8 mouse cellular contexts compared by ENCODE assay signal in the genomic region with DNA sequence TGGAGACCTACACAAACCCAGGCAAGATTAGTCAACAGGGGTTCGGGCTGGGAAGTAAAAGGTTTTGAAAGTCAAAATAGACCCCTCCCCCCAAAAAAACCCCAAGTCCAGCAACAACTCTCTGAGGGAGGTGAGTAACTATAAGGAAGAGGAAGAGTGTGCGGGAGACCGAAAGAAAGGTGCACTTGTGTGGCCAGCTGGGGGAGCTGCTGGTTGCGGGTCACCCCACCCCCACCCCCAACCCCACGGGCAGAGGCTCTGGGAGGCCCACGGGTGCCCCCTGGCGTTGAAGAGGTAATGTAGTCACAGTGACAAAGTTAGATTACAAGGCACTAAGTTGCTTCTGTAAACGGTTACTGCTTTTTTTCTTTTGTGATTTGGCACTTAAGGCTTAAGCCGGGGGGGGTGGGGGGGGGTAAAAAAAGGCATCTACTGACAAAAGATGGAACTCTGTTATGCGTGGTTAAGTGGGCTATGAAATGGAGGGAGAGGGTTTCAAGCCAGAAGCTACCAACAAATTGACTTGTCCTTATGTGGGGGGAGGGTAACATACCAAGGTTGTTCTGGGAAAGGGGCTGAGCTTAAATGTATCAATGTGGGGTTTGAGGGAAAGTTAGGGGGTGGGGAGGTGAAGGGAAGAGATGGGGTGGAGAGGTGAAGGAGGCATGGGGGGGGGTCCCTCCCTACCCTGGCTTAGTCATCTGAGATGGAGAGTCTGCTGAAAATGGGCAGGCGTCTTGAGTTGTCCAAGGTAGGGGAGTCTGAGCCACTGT. TPM values are rescaled to one million over a fixed set of nuclear protein-coding genes. Genes with fewer than 3 reads are reported as not detected.
A peak's percentile ranks its signal among the peaks of the same experiment; 100 is the strongest.
DNase-seq lines count a peak whose midpoint lies in the region; ATAC-seq and TF ChIP-seq lines count a peak whose summit lies in the region.
"Not testable (repeated sequence)": the region's sequence is repeated elsewhere in the genome, so short reads cannot be mapped to it uniquely, and the experiment has no call there.

No protein-coding gene starts in this region.

- H3K4me1 ChIP-seq in MEL (ENCODE audit: control insufficient read depth in 1 of 2, insufficient read depth in 2 of 2, low read length in 2 of 2), result not testable (repeated sequence)
- H3K4me1 ChIP-seq in hindbrain, embryonic 15.5 days (replicated peaks), result peaks cover 17% of the 10 kb centered on the region

- WGBS in hindbrain, embryonic 15.5 days, result 4% methylated on average over 11 of the region's 11 CpGs

- peak; percentile 42 to 85 (median 81); a peak in 5 of 6 replicates for TF ChIP-seq CTCF in MEL (IDR thresholded peaks at IDR 0.05 in 2 of 3, conservative IDR thresholded peaks at IDR 0.05 in 1 of 3; ENCODE audit: control insufficient read depth in 1 of 3, insufficient read depth in 1 of 3, low read depth in 2 of 3, low read length in 3 of 3, poor library complexity in 1 of 3, severe bottlenecking in 1 of 3)
- TF ChIP-seq CTCF in left cerebral cortex, adult 2 months (IDR thresholded peaks at IDR 0.05), result peak; percentile 65

- not testable (repeated sequence) for TF ChIP-seq POLR2A in MEL (IDR thresholded peaks at IDR 0.05; ENCODE audit: control insufficient read depth in 1 of 2, insufficient read depth in 1 of 2, low read depth in 1 of 2, low read length in 2 of 2, poor library complexity in 1 of 2)

- peak; percentile 83 for DNase-seq in MEL (ENCODE audit: low read depth, low spot score)
- DNase-seq in cerebellum, postnatal 14 days, result peak; percentile 86 to 93
- DNase-seq in gastrocnemius, postnatal 10 days, result peak; percentile 90
- peak; percentile 54 to 66 for DNase-seq in left cerebral cortex, adult 2 months (ENCODE audit: extremely low spot score in 1 of 2, low spot score in 2 of 2)
- DNase-seq in lung, postnatal 36 days, result peak; percentile 91
- DNase-seq in retina, postnatal 1 day, result peak; percentile 91
- DNase-seq in thymus, postnatal 25 days, result peak; percentile 85

- TF ChIP-seq RAD21 in MEL (IDR thresholded peaks at IDR 0.05; ENCODE audit: low read depth, low read length), result peak; percentile 61

- intact Hi-C loops in left cerebral cortex, adult 2 months (cut with DNase I), result loop anchor here (2.0 to 5.0 kb wide), 2 partner anchors 117 to 496 kb away; no protein-coding TSS in a partner anchor

- ATAC-seq in hindbrain, embryonic 15.5 days (ENCODE audit: low FRiP score, low read depth), result peak; percentile 25; the same call in 1 of the 2 replicates

- TF ChIP-seq EP300 in MEL (IDR thresholded peaks at IDR 0.05; ENCODE audit: low read depth in 1 of 2, low read length in 2 of 2), result 0 out of 4 replicates have a peak, but pooled peaks of 1 of the 2 experiments have one; percentile 32

- H3K4me2 ChIP-seq in hindbrain, embryonic 15.5 days, result peak overlapping the region; percentile 95

- not testable (repeated sequence) for H3K27ac ChIP-seq in MEL (ENCODE audit: control insufficient read depth, low read depth, low read length); left cerebral cortex, adult 2 months
- H3K27ac ChIP-seq in hindbrain, embryonic 15.5 days (replicated peaks), result peak overlapping the region; percentile 73

- H3K9ac ChIP-seq in MEL (ENCODE audit: control insufficient read depth, low read depth, low read length, poor library complexity, severe bottlenecking), result not testable (repeated sequence)
- peak overlapping the region; percentile 53 for H3K9ac ChIP-seq in hindbrain, embryonic 15.5 days

- H3K9me3 ChIP-seq in MEL (replicated peaks; ENCODE audit: insufficient read depth, low read length); hindbrain, embryonic 15.5 days: not testable (repeated sequence)

- H3K79me2 ChIP-seq in MEL (ENCODE audit: control insufficient read depth, insufficient read depth, low read length, poor library complexity), result peaks cover 27% of the 10 kb centered on the region

- H3K4me3 ChIP-seq in MEL (ENCODE audit: control insufficient read depth in 1 of 2, insufficient read depth in 1 of 2, low read depth in 2 of 2, low read length in 2 of 2), result not testable (repeated sequence)
- peak overlapping the region; percentile 65 for H3K4me3 ChIP-seq in hindbrain, embryonic 15.5 days
- H3K4me3 ChIP-seq in left cerebral cortex, adult 2 months, result peak overlapping the region; percentile 42

- not testable (repeated sequence) for H3K36me3 ChIP-seq in MEL (ENCODE audit: control insufficient read depth in 1 of 2, insufficient read depth in 2 of 2, low read length in 2 of 2); hindbrain, embryonic 15.5 days

- H3K27me3 ChIP-seq in MEL (ENCODE audit: control insufficient read depth in 1 of 2, insufficient read depth in 2 of 2, low read length in 2 of 2); hindbrain, embryonic 15.5 days: not testable (repeated sequence)

TF ChIP-seq in MEL, 35 proteins besides CTCF, POLR2A, EP300 and RAD21:
- TF ChIP-seq MAZ (IDR thresholded peaks at IDR 0.05; ENCODE audit: low read depth, low read length), result peak; percentile 68; the same call in 1 of the 2 replicates
- peak; percentile 68 for TF ChIP-seq ZC3H11A (IDR thresholded peaks at IDR 0.05; ENCODE audit: low read depth, low read length)
- peak; percentile 85 for TF ChIP-seq SMC3 (IDR thresholded peaks at IDR 0.05; ENCODE audit: low read depth, low read length)
- peak; percentile 46; the same call in 1 of the 2 replicates for TF ChIP-seq ZNF384 (IDR thresholded peaks at IDR 0.05; ENCODE audit: low read depth, low read length)
TF ChIP-seq in MEL: peak in this region for 4; not testable (repeated sequence) for 31.

RNA-seq across cellular contexts. Expression of gene Zfp36l1, which starts 3.7 kb away (rescaled TPM):
- total RNA-seq in MEL (2012; rRNA removed), result 1.2 and 1.5 TPM in 2 replicates
- polyA plus RNA-seq in MEL (2012; ENCODE audit: insufficient read depth in 1 of 2, insufficient read length in 2 of 2, low read depth in 1 of 2, low replicate concordance in 2 of 2, missing spikeins in 1 of 2), result 10 to 100 TPM in 1 of 2 experiments, not detected in 1; 22.5 TPM
- total RNA-seq in gastrocnemius, postnatal 10 days (2021), result 10 to 100 TPM; 80.4 to 90.5 TPM
- 46.1 and 55.4 TPM in 2 replicates for polyA plus RNA-seq in hindbrain, embryonic 15.5 days (2015; fragmentation: Nextera tagmentation; extraction: Ambion mirVana)
- total RNA-seq in left cerebral cortex, adult 2 months (2021), result 10 to 100 TPM; 32.7 to 39.2 TPM

Comparison
In these comparisons a context has a peak if more than half of its experiments do, and no peak if none do; other contexts are left out.
1. RNA of gene Zfp36l1, which starts 3.7 kb away (total RNA-seq): 80.4 to 90.5 TPM in gastrocnemius, postnatal 10 days and 32.7 to 39.2 TPM in left cerebral cortex, adult 2 months; 1.2 to 1.5 TPM in MEL; every median in the first group is over 10 times any median in the second.
2. Peak in every context shown above with its lines, with median percentiles within 50 percentile points of each other: DNase-seq.